ENCODE assay signal across 13 mouse cellular contexts in the genomic region with DNA sequence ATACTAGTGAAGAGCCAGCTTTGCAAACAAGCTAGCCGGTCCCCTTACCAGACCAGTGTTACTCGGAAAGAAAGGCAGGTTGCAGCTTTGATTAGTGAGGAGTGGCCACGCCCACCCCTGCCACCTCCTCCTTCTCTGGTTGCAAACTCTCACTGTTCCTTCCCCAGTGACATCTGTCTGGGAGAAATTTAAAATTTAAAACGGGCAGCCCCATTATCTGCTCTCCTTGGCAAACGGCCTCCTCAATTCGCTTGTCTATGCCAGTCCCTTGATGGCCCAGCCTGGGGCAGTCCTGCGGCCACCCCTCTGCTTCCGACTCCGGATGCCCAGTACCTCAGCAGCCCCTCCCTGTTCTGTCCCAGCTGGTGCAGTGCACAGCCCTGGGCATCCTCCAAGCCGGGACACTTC. TPM values are rescaled to one million over a fixed set of nuclear protein-coding genes. Genes with fewer than 3 reads are reported as not detected.
DNase-seq lines count a peak whose midpoint lies in the region; ATAC-seq lines count a peak whose summit lies in the region.
"Had no signal": no experiment of that assay in that cellular context is flagged by ENCODE, and none has a peak within 500 bp of the region (broad histone marks: within the 10 kb centered on the region; RNA-seq: fewer than 3 reads in every experiment).

No protein-coding gene starts in this region.

- no peak overlapping the region for H3K9ac ChIP-seq in forebrain, embryonic 15.5 days (replicated peaks)
- no peak overlapping the region for H3K9ac ChIP-seq in midbrain, embryonic 12.5 days (replicated peaks)

- no peaks in the 10 kb centered on the region for H3K9me3 ChIP-seq in heart, embryonic 10.5 days
- no peaks in the 10 kb centered on the region for H3K9me3 ChIP-seq in forebrain, embryonic 15.5 days
- H3K9me3 ChIP-seq in midbrain, embryonic 12.5 days, result no peaks in the 10 kb centered on the region

- peaks cover 31% of the 10 kb centered on the region for H3K4me1 ChIP-seq in heart, embryonic 10.5 days
- peaks cover 30% of the 10 kb centered on the region for H3K4me1 ChIP-seq in forebrain, embryonic 15.5 days
- peaks cover 33% of the 10 kb centered on the region for H3K4me1 ChIP-seq in midbrain, embryonic 12.5 days

- no peak overlapping the region for H3K27ac ChIP-seq in heart, embryonic 10.5 days
- H3K27ac ChIP-seq in forebrain, embryonic 15.5 days (replicated peaks), result 0 out of 2 replicates have a peak overlapping the region, but pooled peaks have one; percentile 8
- no peak overlapping the region for H3K27ac ChIP-seq in midbrain, embryonic 12.5 days (replicated peaks)

- no peaks in the 10 kb centered on the region for H3K36me3 ChIP-seq in heart, embryonic 10.5 days
- no peaks in the 10 kb centered on the region for H3K36me3 ChIP-seq in forebrain, embryonic 15.5 days
- H3K36me3 ChIP-seq in midbrain, embryonic 12.5 days, result no peaks in the 10 kb centered on the region

- H3K27me3 ChIP-seq in heart, embryonic 10.5 days (ENCODE audit: insufficient read depth, poor library complexity, severe bottlenecking), result peaks cover 88% of the 10 kb centered on the region
- peaks cover 45% of the 10 kb centered on the region for H3K27me3 ChIP-seq in forebrain, embryonic 15.5 days
- H3K27me3 ChIP-seq in midbrain, embryonic 12.5 days, result peaks cover 81% of the 10 kb centered on the region

- ATAC-seq in forebrain, embryonic 15.5 days (replicated peaks), result peak; percentile 81
- peak; percentile 55 for ATAC-seq in midbrain, embryonic 12.5 days (ENCODE audit: low FRiP score, low read depth)

- DNase-seq in heart, embryonic 10.5 days (ENCODE audit: low spot score), result no peak
- no peak for DNase-seq in heart, postnatal 10 days
- peak; percentile 17 for DNase-seq in ES-CJ7 (ENCODE audit: low read depth, low spot score)
- DNase-seq in layer of hippocampus, postnatal 14 days (ENCODE audit: low spot score in 2 of 2), result no peak
- DNase-seq in urinary bladder, postnatal 36 days (ENCODE audit: low spot score in 2 of 2), result no peak
- no peak for DNase-seq in retina, postnatal 1 day
- DNase-seq: B cell, adult 2 months; kidney, postnatal 25 days; lung, postnatal 4 days; right cerebral cortex, adult 18-20 months had no signal

- 3% methylated on average over 10 of the region's 10 CpGs for WGBS in heart, embryonic 10.5 days
- 2% methylated on average over 10 of the region's 10 CpGs for WGBS in forebrain, embryonic 15.5 days
- 5% methylated on average over 10 of the region's 10 CpGs for WGBS in midbrain, embryonic 12.5 days

- peak overlapping the region; percentile 17; the same call in 1 of the 2 replicates for H3K4me2 ChIP-seq in forebrain, embryonic 15.5 days (replicated peaks)
- peak overlapping the region; percentile 91; the same call in 1 of the 2 replicates for H3K4me2 ChIP-seq in midbrain, embryonic 12.5 days (replicated peaks)

- intact Hi-C loops in heart, postnatal 10 days (cut with DNase I), result loop anchor here (5.0 kb wide), 1 partner anchor 57 kb away; no protein-coding TSS in a partner anchor

- H3K4me3 ChIP-seq in heart, embryonic 10.5 days, result 0 out of 2 replicates have a peak overlapping the region, but pooled peaks have one; percentile 69
- no peak overlapping the region for H3K4me3 ChIP-seq in forebrain, embryonic 15.5 days
- peak overlapping the region; percentile 54; the same call in 1 of the 2 replicates for H3K4me3 ChIP-seq in midbrain, embryonic 12.5 days

RNA-seq across cellular contexts. Expression of gene Fibcd1, which starts 1.1 kb away (rescaled TPM):
- 0.12 and 0.36 TPM in 2 replicates for polyA plus RNA-seq in heart, embryonic 10.5 days (2016; fragmentation: Nextera tagmentation; extraction: Ambion mirVana)
- total RNA-seq in heart, postnatal 10 days (2021), result not detected
- polyA plus RNA-seq in forebrain, embryonic 15.5 days (2015; fragmentation: Nextera tagmentation; extraction: Ambion mirVana), result 3.2 TPM in 2 replicates
- polyA plus RNA-seq in midbrain, embryonic 12.5 days (2016; fragmentation: Nextera tagmentation; extraction: Ambion mirVana), result 5.3 and 6.9 TPM in 2 replicates
- total RNA-seq in layer of hippocampus, postnatal 14 days (2021), result 100 to 1,000 TPM; 111 to 117 TPM
- polyA plus RNA-seq: heart, embryonic 16.5 days had no signal

RNA-seq across cellular contexts. Expression of gene Qrfp, which starts 34.4 kb away (rescaled TPM):
- polyA plus RNA-seq in heart, embryonic 10.5 days (2016; fragmentation: Nextera tagmentation; extraction: Ambion mirVana), result 0.06 TPM in 1 of 2 replicates, not detected in the other
- total RNA-seq in heart, postnatal 10 days (2021), result not detected
- 0.08 and 0.20 TPM in 2 replicates for polyA plus RNA-seq in forebrain, embryonic 15.5 days (2015; fragmentation: Nextera tagmentation; extraction: Ambion mirVana)
- 0.09 and 0.12 TPM in 2 replicates for polyA plus RNA-seq in midbrain, embryonic 12.5 days (2016; fragmentation: Nextera tagmentation; extraction: Ambion mirVana)
- not detected for total RNA-seq in layer of hippocampus, postnatal 14 days (2021)

RNA-seq across cellular contexts. Expression of gene Lamc3, which starts 42.4 kb away (rescaled TPM):
- 1.7 and 2.2 TPM in 2 replicates for polyA plus RNA-seq in heart, embryonic 10.5 days (2016; fragmentation: Nextera tagmentation; extraction: Ambion mirVana)
- 1 to 10 TPM in 1 of 2 experiments, under 1 TPM in 1; 0.79 to 1.2 TPM for total RNA-seq in heart, postnatal 10 days (2021)
- polyA plus RNA-seq in forebrain, embryonic 15.5 days (2015; fragmentation: Nextera tagmentation; extraction: Ambion mirVana), result 2.9 TPM in 2 replicates
- polyA plus RNA-seq in midbrain, embryonic 12.5 days (2016; fragmentation: Nextera tagmentation; extraction: Ambion mirVana), result 13.5 and 14.5 TPM in 2 replicates
- total RNA-seq in layer of hippocampus, postnatal 14 days (2021), result 10 to 100 TPM; 10.9 to 11.9 TPM
